Mouse (Mus musculus) adipocyte (in vitro differentiated cells): ENCODE data around the gene Jakmip3.

Source experiments
- DNase-seq: peaks from one replicate; pipeline ENCODE4 v3.0.0-alpha.2; 2016; ENCODE audit warnings: low spot score

The Jakmip3 gene

DNA sequence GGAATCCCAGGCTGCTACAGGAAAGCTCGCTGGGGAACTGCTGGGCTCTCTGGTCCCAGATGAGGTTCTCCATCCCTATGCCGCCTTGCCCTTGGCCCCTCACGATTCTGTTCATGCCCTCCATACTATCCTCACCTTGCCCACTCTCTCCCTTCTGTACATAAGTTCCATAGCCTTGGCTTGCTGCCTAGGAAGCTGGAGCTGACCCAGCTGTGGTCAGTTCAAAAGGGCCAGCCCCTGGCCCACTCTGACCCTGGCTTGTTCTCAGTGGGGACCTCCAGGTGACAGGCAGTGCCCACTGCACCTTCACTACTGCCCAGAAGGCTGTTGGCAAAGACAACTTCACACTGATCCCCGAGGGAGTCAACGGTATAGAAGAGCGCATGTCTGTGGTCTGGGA, 155.9 kb downstream of the Jakmip3 start:
- DNase-seq, result no peak

DNA sequence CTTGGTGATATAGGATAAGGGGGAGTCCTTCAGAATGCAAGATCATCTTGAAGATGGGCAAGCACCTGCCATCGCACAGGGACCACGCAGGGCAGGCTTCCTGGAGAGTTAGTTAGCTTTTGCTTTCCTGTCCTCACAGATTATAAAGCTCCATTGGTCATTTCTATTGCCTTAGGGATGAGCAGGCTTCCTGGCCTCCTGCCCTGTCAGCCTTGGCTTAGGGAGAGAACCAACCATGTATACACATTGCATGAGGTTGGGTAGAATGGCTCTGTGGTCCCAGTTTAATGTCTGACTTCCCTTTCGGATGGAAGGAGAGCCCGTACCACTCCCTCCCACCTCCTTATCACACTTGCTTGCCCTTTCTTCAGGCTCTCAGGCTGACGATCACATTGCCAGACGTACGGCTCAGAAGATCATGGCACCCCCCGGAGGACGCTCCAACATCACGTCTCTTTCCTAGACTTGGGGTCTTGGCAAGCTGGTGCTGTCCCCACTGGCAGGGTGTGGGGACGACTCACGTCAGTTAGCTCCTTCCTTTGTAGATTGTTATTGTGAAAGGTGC, 160.1 kb downstream of the Jakmip3 start:
- no peak for DNase-seq

DNA sequence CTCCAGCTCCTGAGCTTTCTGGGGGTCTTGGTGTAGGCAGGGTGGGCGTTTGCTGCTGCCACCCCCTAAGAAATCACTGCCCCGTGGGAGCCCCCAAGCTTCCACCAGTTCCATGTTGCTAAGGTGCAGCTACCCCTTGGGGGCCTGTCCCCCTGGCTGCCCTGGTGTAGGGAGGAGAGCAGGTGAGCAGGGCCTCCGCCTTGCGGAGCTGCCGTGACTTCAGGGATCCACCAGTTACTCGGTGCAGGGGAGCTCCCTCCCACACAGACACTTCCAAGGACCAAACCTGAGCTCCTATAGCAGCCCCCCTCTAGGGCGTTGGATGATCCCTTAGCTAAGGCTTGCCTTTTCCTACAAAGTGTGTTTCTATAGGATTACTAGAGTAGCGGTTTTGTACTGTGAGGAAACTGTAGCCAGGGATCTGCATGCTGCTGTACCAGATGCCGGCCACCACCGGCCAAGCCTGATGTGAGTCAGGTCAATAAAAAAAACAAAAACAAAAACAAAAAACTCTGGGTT, 160.8 kb downstream of the Jakmip3 start:
- no peak for DNase-seq

DNA sequence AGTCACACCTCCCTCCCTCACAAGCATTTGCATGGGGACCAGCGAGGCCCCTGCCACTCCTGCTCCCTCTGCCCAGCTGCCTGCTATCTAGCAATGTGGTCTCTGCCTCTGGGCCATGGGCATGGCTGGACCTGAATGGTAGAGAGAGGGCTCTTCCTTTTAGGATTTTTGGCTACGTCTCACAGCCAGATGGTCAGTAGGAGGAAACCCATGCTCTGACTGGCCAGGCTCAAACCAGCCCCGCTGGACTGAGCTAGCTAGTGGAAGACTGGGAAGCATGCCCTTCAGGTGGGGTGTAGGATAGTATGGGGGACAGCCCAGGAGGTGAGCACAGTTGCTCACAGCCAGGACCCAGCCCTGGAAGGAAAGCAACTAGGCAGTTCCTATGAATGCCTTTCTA, 161.3 kb downstream of the Jakmip3 start:
- no peak for DNase-seq

DNA sequence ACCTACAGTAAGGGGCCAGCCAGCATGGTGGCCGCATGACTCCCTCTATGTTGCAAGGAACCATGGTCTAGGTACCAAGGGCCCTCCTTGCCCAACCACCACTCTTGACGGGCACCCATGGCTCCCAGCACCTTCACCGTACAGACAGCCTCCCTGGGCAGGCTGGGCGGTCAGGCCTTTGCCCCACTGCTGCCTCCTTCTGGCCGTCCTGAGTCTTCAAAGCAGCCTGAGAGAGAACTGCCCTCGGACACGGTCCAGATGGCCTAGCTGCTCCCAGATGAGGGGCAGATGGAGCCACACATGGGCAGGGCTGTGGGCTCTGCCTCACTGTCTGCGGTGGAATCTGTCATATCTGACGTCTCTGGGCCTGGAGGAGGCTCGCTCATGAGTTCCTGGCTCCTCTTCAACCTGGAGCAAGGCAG, 163.4 kb downstream of the Jakmip3 start:
- no peak for DNase-seq

DNA sequence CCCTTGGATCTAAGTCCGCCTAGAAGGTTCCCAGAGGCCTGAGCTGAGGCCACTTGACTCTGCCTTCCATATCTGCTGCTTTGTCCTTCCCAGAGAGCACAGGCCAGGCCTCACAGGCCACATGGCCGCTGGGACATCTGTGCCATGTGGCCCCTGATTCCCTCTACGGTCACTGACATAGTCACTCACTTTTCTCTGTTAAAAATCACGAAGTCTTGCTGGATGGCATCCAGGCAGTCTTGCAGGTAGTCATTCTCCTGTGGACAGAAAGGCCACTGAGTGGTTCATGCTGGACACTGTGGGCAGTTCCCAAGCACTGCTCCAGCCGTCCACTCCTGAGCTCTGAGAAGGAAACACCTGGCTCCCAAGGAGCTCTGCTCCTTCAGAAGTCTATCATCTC, 164.5 kb downstream of the Jakmip3 start:
- DNase-seq, result no peak

DNA sequence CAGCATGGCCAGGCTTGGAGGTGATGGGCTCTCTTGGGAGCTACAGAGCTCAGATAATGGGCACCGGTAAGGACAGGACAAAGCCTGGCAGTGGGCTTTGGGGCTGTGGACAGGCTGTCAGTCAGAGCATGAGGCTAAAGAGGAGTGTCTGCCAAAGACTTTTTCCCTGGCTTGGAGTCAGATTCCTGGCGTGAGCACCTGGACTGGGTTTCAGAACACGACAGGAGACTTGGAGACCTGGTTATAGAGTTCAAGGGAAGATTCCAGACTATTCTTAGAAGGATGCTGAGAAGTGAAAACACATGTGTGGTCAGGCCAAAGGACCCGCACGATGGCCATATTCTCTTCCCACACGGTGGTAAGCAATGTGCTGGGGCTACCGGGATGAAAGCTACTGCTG, 165.2 kb downstream of the Jakmip3 start:
- no peak for DNase-seq

DNA sequence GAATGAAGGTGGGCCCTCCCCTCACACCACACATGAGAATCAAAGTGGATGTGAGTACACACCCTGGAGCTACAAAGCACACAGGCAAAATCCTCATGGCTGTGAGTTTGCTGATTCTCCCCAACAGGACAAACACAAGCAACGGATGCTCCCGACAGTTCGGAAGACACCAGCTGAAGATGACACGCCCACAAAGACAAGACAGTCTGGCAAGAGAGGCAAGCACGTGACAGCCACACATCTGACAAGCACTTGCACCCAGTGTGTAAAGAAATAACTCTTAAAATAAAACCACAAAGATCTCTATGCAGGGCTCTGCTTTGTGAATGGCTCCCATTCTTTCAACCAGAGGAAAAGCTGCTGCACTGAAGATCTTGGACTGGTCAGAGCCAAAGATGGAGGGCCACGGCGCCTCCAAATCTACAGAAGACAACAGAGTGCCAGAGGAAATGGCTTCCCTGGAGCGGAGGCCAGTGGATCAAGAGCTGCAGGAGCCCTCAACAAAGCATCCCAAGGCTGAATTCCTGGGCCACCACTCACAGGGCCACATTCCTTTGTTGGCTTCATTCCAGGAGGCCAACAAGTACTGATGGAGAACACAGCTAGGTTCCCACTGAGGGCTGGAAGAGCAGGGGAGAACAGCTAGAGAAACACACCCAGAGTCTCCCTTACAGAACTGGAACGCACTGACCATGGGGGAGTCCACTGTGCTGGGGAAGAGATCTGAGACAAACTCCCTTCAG, 167.5 kb downstream of the Jakmip3 start:
- DNase-seq, result no peak

DNA sequence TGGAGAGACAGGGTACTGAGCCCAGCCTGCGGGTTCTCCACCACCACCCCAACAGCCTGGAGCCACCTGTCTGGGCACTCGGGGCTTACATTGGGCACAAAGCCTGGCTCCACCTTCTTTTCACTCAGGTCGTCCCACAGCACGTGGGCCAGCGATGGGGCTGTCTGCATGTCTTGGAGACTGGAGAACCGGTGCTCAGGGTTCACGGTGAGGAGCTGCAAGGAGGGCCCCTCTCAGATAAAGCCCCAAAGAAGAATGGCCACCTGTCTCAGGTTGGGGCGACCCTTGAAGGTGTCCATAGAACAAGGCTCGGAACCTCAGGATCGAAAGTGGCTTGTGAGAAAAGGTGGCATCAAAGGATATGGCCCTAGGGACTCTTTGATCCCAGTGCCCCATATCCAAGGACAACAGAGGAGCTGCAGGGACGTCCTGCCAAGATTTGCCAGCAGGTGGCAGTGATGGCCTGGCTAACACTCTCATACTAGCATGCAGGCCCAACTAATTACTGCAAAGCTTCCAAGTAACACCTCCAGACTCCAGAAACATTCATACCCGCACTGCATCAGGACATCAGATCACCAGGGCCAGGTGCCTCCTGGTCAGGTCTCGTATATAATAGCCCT, 178.7 kb downstream of the Jakmip3 start:
- peak; percentile 76 for DNase-seq

DNA sequence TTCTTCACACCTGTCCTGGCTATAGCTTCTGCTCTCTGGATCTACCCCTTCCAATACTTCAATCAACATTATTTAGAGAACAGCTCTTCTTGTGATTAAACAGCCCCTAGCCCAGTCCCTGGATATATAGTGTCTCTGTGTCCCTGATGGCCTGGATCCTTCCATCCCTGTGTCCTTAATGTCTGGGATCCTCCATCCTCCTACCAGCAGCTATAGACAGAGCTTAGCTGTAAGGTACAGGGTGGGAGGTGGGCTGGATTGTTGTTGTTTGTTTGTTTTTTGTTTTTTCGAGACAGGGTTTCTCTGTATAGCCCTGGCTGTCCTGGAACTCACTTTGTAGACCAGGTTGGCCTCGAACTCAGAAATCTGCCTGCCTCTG, 179.2 kb downstream of the Jakmip3 start:
- DNase-seq, result no peak

DNA sequence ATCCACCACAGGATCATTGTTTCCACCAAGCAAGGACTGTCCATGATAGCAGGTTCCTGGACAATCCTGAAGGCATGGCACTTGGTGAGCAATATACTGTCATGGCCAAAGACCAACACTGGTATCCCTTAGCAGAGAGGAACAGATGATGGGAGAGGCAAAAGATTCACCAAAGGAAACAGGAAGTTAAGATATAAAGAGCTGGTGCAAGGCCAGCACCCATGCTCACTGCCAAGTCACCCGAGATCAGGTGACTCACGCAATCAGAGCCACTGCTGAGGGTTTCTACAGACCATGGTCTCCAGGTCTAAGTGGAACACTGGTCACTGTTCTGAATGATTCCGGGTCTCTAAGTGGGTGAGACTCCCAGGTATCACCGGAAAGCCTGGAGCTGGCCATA, 185.4 kb downstream of the Jakmip3 start:
- no peak for DNase-seq

DNA sequence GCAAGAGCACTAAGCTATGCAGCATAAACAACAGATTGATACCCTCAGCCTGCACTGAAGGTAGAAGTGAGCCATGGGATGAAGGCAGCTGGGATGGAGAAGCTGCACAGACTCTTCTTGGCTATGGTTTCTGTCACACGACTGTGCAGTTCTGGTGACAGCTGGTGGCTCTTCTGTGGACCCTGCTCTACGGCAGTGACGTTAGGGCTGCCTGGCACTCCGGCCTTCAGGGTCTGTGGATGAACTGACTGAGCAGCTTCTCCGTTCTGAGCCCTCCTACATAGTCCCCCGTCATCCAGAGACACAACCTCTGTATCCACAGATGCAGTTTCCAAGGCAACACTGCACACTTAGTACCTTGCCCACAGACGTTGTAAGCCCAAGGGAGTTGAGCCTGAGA, 186.0 kb downstream of the Jakmip3 start:
- no peak for DNase-seq

DNA sequence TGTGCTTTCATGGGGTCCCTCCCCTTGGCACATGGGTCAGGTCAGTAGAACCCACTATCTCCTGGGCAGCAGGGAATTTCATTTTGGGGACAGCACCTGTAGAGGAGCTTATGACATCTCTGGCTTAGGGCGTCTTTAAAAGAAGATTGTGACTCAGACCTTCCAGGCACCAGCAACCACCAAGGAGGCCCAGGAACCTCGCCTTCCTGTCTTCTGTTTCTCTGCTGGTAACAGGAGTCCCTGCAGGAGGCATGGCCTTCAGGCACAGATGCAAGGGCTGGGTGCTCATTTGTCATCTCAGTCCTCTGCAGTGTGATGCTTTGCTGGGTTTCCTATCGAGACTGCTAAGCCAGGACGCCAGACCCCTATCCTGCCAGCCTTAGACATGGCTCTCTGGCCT, 188.5 kb downstream of the Jakmip3 start:
- no peak for DNase-seq

DNA sequence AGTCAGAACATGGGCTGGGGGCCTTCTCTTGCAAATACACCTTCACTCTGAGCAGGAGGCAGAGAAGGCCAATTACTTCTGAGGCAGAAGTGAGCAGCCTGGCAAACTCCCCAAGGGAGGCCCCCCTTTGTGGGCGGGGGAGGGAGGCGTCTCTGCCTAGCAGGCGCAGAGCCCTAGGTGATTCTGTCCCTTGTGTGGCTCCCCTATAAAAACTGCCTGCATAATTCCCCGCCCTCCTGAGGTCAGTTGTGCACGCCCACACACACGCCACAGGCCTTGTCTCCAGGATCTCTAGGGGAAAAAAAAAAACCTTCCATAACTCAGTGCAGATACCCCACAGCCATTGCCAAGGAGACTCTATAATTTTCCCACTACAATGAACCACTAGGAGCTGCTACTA, 189.8 kb downstream of the Jakmip3 start:
- no peak for DNase-seq

DNA sequence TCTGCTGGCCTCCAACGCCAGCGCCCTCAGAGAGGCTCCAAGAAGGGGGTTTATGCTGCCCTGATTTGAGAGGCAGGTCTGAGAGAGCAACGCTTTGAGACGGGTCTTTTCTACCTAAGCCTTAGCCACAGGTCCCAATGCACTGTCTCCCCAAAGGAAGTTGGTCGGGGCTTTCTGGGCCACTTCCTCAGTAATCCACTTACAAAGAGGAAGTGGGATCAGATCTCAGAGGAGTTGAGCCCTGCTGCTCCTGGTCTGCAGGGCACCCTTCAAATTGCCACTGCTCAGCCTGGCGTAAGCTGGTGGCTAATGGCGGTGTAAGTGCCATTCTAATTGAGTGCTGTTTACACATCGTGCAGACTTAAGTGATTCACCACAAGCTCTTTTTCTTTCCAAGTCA, 191.0 kb downstream of the Jakmip3 start:
- no peak for DNase-seq

DNA sequence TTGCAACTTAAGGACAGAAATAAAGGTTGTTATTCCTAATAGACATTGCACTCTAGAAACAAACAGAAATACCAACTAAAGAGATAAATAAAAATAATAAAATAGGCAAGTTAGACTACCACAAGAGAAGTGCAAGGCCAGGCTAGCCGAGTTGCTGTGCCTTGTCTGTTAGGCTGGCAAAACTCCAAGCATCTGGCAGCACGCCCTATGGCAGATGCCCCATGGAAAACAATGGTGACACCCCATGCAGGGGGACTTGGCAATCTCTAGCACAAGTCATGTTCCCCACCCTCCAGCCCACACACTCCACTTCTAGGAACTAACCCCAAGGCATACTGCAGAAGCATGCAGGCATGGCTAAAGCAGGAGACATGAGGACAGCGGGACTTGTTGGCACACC, 192.9 kb downstream of the Jakmip3 start:
- DNase-seq, result peak; percentile 40
